Comparison of ENCODE assay signal across 34 mouse cellular contexts in the genomic region with DNA sequence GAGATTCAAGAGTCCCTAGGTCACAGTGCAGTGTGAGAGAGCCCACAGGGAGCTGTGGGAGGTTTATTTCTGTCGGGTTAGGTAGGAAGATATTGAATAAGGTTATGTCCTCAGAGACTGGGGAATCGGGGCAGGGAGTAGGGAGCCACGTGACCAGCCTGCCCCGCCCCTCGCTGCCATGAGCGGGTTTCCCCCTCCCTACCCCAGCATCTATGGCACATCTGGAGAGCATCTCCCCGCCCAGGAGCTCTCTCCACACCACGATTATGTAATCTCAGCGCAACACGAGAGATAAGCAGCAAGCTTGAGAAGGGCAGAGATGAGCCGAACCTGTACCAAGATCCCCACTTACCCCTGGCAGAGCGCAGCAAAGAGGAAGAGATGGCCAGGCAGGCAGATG. TPM values are rescaled to one million over a fixed set of nuclear protein-coding genes. Genes with fewer than 3 reads are reported as not detected.
A peak's percentile ranks its signal among the peaks of the same experiment; 100 is the strongest.
DNase-seq lines count a peak whose midpoint lies in the region; ATAC-seq lines count a peak whose summit lies in the region.
"Had no signal": no experiment of that assay in that cellular context is flagged by ENCODE, and none has a peak within 500 bp of the region (broad histone marks: within the 10 kb centered on the region; RNA-seq: fewer than 3 reads in every experiment).

No protein-coding gene starts in this region.

- 31% methylated on average over 12 of the region's 12 CpGs for WGBS in embryonic facial prominence, embryonic 11.5 days
- WGBS in embryonic facial prominence, embryonic 10.5 days: 32% methylated on average over 12 of the region's 12 CpGs
- 34% methylated on average over 12 of the region's 12 CpGs for WGBS in hindbrain, embryonic 13.5 days
- WGBS in hindbrain, embryonic 10.5 days: 42% methylated on average over 12 of the region's 12 CpGs

- no peak overlapping the region for H3K27ac ChIP-seq in embryonic facial prominence, embryonic 11.5 days (replicated peaks; ENCODE audit: low read depth, low read length)
- H3K27ac ChIP-seq in embryonic facial prominence, embryonic 10.5 days (replicated peaks): no peak overlapping the region
- peak overlapping the region; percentile 35; the same call in 1 of the 2 replicates for H3K27ac ChIP-seq in hindbrain, embryonic 13.5 days
- no peak overlapping the region for H3K27ac ChIP-seq in hindbrain, embryonic 10.5 days
- H3K27ac ChIP-seq: forebrain, embryonic 15.5 days; heart, embryonic 13.5 days; kidney, embryonic 15.5 days; liver, embryonic 14.5 days; macrophage; midbrain, embryonic 10.5 days; neural tube, embryonic 12.5 days; stomach, embryonic 15.5 days had no signal

- no peak overlapping the region for H3K9ac ChIP-seq in embryonic facial prominence, embryonic 11.5 days (replicated peaks; ENCODE audit: low read length)
- H3K9ac ChIP-seq in hindbrain, embryonic 13.5 days: no peak overlapping the region
- H3K9ac ChIP-seq: forebrain, embryonic 15.5 days; heart, embryonic 13.5 days; kidney, embryonic 15.5 days; liver, embryonic 14.5 days; neural tube, embryonic 12.5 days; stomach, embryonic 15.5 days had no signal

- DNase-seq in embryonic facial prominence, embryonic 11.5 days (ENCODE audit: low spot score): peak; percentile 3
- DNase-seq in embryonic facial prominence, embryonic 10.5 days (ENCODE audit: low spot score): no peak
- no peak for DNase-seq in hindbrain, embryonic 10.5 days (ENCODE audit: low spot score)
- DNase-seq in right cerebral cortex, postnatal 14 days: peak; percentile 45
- DNase-seq in right cerebral cortex, adult 2 months (ENCODE audit: low spot score in 2 of 2): no peak
- DNase-seq in kidney, postnatal 36 days: no peak
- DNase-seq: adrenal gland, postnatal 25 days; cerebellum, adult 2 months; cerebellum, postnatal 14 days; gastrocnemius, postnatal 10 days; heart, postnatal 10 days; kidney, adult 18-20 months; kidney, postnatal 25 days; layer of hippocampus, postnatal 36 days; liver; lung, adult 2 months; lung, postnatal 10 days; right cerebral cortex, postnatal 25 days had no signal

- H3K9me3 ChIP-seq in embryonic facial prominence, embryonic 11.5 days (replicated peaks; ENCODE audit: control insufficient read depth, low read length): no peaks in the 10 kb centered on the region
- H3K9me3 ChIP-seq in embryonic facial prominence, embryonic 10.5 days: no peaks in the 10 kb centered on the region
- no peaks in the 10 kb centered on the region for H3K9me3 ChIP-seq in hindbrain, embryonic 13.5 days
- no peaks in the 10 kb centered on the region for H3K9me3 ChIP-seq in hindbrain, embryonic 10.5 days
- H3K9me3 ChIP-seq: forebrain, embryonic 15.5 days; heart, embryonic 13.5 days; kidney, embryonic 15.5 days; midbrain, embryonic 10.5 days; neural tube, embryonic 12.5 days; stomach, embryonic 15.5 days had no signal

- ATAC-seq in embryonic facial prominence, embryonic 11.5 days (replicated peaks; ENCODE audit: insufficient number of reproducible peaks, low FRiP score, low TSS enrichment, low read depth): no peak
- ATAC-seq in hindbrain, embryonic 13.5 days (ENCODE audit: low FRiP score): no peak
- no peak for ATAC-seq in megakaryocyte progenitor cell, adult 5-6 weeks (replicated peaks; ENCODE audit: poor library complexity)
- ATAC-seq: forebrain, embryonic 15.5 days; inflammation-experienced regulatory T-cells, adult 6 months had no signal

- no peaks in the 10 kb centered on the region for H3K27me3 ChIP-seq in embryonic facial prominence, embryonic 11.5 days (ENCODE audit: control insufficient read depth, insufficient read depth, low read length)
- H3K27me3 ChIP-seq in embryonic facial prominence, embryonic 10.5 days (replicated peaks; ENCODE audit: low read depth, poor library complexity, severe bottlenecking): no peaks in the 10 kb centered on the region
- H3K27me3 ChIP-seq in hindbrain, embryonic 13.5 days: no peaks in the 10 kb centered on the region
- H3K27me3 ChIP-seq in hindbrain, embryonic 10.5 days (ENCODE audit: insufficient read depth, poor library complexity, severe bottlenecking): no peaks in the 10 kb centered on the region
- H3K27me3 ChIP-seq: forebrain, embryonic 15.5 days; stomach, embryonic 15.5 days had no signal

- no peak overlapping the region for H3K4me3 ChIP-seq in embryonic facial prominence, embryonic 11.5 days (ENCODE audit: low read depth, low read length)
- no peak overlapping the region for H3K4me3 ChIP-seq in embryonic facial prominence, embryonic 10.5 days
- no peak overlapping the region for H3K4me3 ChIP-seq in hindbrain, embryonic 13.5 days
- no peak overlapping the region for H3K4me3 ChIP-seq in hindbrain, embryonic 10.5 days
- H3K4me3 ChIP-seq: forebrain, embryonic 15.5 days; heart, embryonic 13.5 days; kidney, embryonic 15.5 days; midbrain, embryonic 10.5 days; myocyte; neural tube, embryonic 12.5 days; stomach, embryonic 15.5 days had no signal

- H3K36me3 ChIP-seq in embryonic facial prominence, embryonic 11.5 days (replicated peaks; ENCODE audit: control insufficient read depth, insufficient read depth, low read depth, low read length): no peaks in the 10 kb centered on the region
- H3K36me3 ChIP-seq in embryonic facial prominence, embryonic 10.5 days (replicated peaks): no peaks in the 10 kb centered on the region
- H3K36me3 ChIP-seq in hindbrain, embryonic 13.5 days: no peaks in the 10 kb centered on the region
- no peaks in the 10 kb centered on the region for H3K36me3 ChIP-seq in hindbrain, embryonic 10.5 days
- H3K36me3 ChIP-seq: forebrain, embryonic 15.5 days; heart, embryonic 13.5 days; kidney, embryonic 15.5 days; midbrain, embryonic 10.5 days; neural tube, embryonic 12.5 days; stomach, embryonic 15.5 days had no signal

- H3K4me2 ChIP-seq in embryonic facial prominence, embryonic 11.5 days (ENCODE audit: low read depth, low read length): no peak overlapping the region
- H3K4me2 ChIP-seq in hindbrain, embryonic 13.5 days: no peak overlapping the region
- H3K4me2 ChIP-seq: forebrain, embryonic 15.5 days; heart, embryonic 13.5 days; kidney, embryonic 15.5 days; neural tube, embryonic 12.5 days; stomach, embryonic 15.5 days had no signal

- H3K4me1 ChIP-seq in embryonic facial prominence, embryonic 11.5 days (ENCODE audit: control insufficient read depth, insufficient read depth, low read length): no peaks in the 10 kb centered on the region
- no peaks in the 10 kb centered on the region for H3K4me1 ChIP-seq in embryonic facial prominence, embryonic 10.5 days
- peaks cover 41% of the 10 kb centered on the region for H3K4me1 ChIP-seq in hindbrain, embryonic 13.5 days (replicated peaks)
- H3K4me1 ChIP-seq in hindbrain, embryonic 10.5 days (replicated peaks): peaks cover 7% of the 10 kb centered on the region; the same call in 1 of the 2 replicates
- H3K4me1 ChIP-seq: heart, embryonic 13.5 days; kidney, embryonic 15.5 days; stomach, embryonic 15.5 days had no signal

RNA-seq across cellular contexts. Expression of a gene that starts 6.5 kb away (rescaled TPM):
- polyA plus RNA-seq in embryonic facial prominence, embryonic 11.5 days (2014; fragmentation: Nextera tagmentation; extraction: Ambion mirVana): 0.20 and 0.21 TPM in 2 replicates
- 0.14 and 0.20 TPM in 2 replicates for polyA plus RNA-seq in embryonic facial prominence, embryonic 10.5 days (2016; fragmentation: Nextera tagmentation; extraction: Ambion mirVana)
- 15.0 and 16.1 TPM in 2 replicates for polyA plus RNA-seq in hindbrain, embryonic 13.5 days (2015; fragmentation: Nextera tagmentation; extraction: Ambion mirVana)
- polyA plus RNA-seq in hindbrain, embryonic 10.5 days (2016; fragmentation: Nextera tagmentation; extraction: Ambion mirVana): 0.30 and 2.2 TPM in 2 replicates
- not detected in 2 replicates for total RNA-seq in megakaryocyte progenitor cell, adult 5-6 weeks (2015)
- not detected in 2 replicates for total RNA-seq in megakaryocyte progenitor cell, adult 5-6 weeks (2017)
- total RNA-seq: heart, postnatal 10 days; hematopoietic stem cell, adult 5-6 weeks; MEL had no signal
- polyA plus RNA-seq: gonadal fat pad, adult 2 months; heart, embryonic 13.5 days; inflammation-experienced regulatory T-cells, adult 6 months; limb, embryonic 11.5 days; liver, embryonic 14.5 days; lung, adult 2 months; macrophage had no signal

Comparison
In these comparisons a context has a peak if more than half of its experiments do, and no peak if none do; other contexts are left out.
1. DNase-seq: peak in embryonic facial prominence, embryonic 11.5 days (single experiment) and right cerebral cortex, postnatal 14 days (single experiment); none in embryonic facial prominence, embryonic 10.5 days (single experiment), hindbrain, embryonic 10.5 days (single experiment), right cerebral cortex, adult 2 months (0 of 2) and kidney, postnatal 36 days (0 of 2).